Mouse (Mus musculus): Measurements from ENCODE around the gene Fbxl20. TPM values are rescaled to one million over a fixed set of nuclear protein-coding genes. Genes with fewer than 3 reads are reported as not detected.

Gene Fbxl20
- polyA plus RNA-seq, 1 experiment = 21.6 TPM

GRCm38 (mm10) chr11:98049672-98050519 lies 100.3 kb downstream of the Fbxl20 start:
- no peak for DNase-seq (ENCODE audit: low read depth)

GRCm38 (mm10) chr11:98047745-98048144 lies 102.5 kb downstream of the Fbxl20 start:
- DNase-seq (ENCODE audit: low read depth) = no peak

GRCm38 (mm10) chr11:98046466-98046865 lies 103.7 kb downstream of the Fbxl20 start:
- no peak for DNase-seq (ENCODE audit: low read depth)

- no peak for DNase-seq (ENCODE audit: low read depth)
Observed at GRCm38 (mm10) chr11:98045596-98045995, 104.6 kb downstream of the Fbxl20 start.

GRCm38 (mm10) chr11:98044074-98044473 lies 106.1 kb downstream of the Fbxl20 start:
- DNase-seq (ENCODE audit: low read depth) = no peak

- DNase-seq (ENCODE audit: low read depth) = no peak
Observed at GRCm38 (mm10) chr11:98042741-98043140, 107.5 kb downstream of the Fbxl20 start.

- no peak for DNase-seq (ENCODE audit: low read depth)
Observed at GRCm38 (mm10) chr11:98040975-98041374, 109.2 kb downstream of the Fbxl20 start.

GRCm38 (mm10) chr11:98037871-98038270 lies 112.3 kb downstream of the Fbxl20 start:
- DNase-seq (ENCODE audit: low read depth) = no peak

GRCm38 (mm10) chr11:98035977-98036377 lies 114.2 kb downstream of the Fbxl20 start:
- no peak for DNase-seq (ENCODE audit: low read depth)

- DNase-seq (ENCODE audit: low read depth) = no peak
Observed at GRCm38 (mm10) chr11:98034840-98035239, 115.4 kb downstream of the Fbxl20 start.

- no peak for DNase-seq (ENCODE audit: low read depth)
Observed at GRCm38 (mm10) chr11:98034061-98034460, 116.1 kb downstream of the Fbxl20 start.

Other genes starting within 250 kb of the Fbxl20 start
- gene Plxdc1, start 164.0 kb downstream of the Fbxl20 start, polyA plus RNA-seq (2012; rRNA removed) = 5.6 and 9.0 TPM in 2 replicates
- gene Arl5c, start 154.2 kb downstream of the Fbxl20 start, polyA plus RNA-seq (2012; rRNA removed) = 2.1 and 2.2 TPM in 2 replicates
- 9.0 and 13.8 TPM in 2 replicates for gene Cacnb1, start 127.4 kb downstream of the Fbxl20 start, polyA plus RNA-seq (2012; rRNA removed)
- gene Rpl19, start 123.7 kb downstream of the Fbxl20 start, polyA plus RNA-seq (2012; rRNA removed) = 1,005 and 1,089 TPM in 2 replicates
- gene Stac2, start 96.9 kb downstream of the Fbxl20 start, polyA plus RNA-seq (2012; rRNA removed) = 1.6 and 4.3 TPM in 2 replicates
- 11.4 and 11.8 TPM in 2 replicates for gene Med1, start 42.9 kb upstream of the Fbxl20 start, polyA plus RNA-seq (2012; rRNA removed)
- 14.6 and 16.5 TPM in 2 replicates for gene Cdk12, start 52.7 kb upstream of the Fbxl20 start, polyA plus RNA-seq (2012; rRNA removed)
- gene Neurod2, start 179.2 kb upstream of the Fbxl20 start, polyA plus RNA-seq (2012; rRNA removed) = not detected in 2 replicates
- gene Ppp1r1b, start 198.0 kb upstream of the Fbxl20 start, polyA plus RNA-seq (2012; rRNA removed) = 10.1 and 15.0 TPM in 2 replicates
- 61.2 and 80.9 TPM in 2 replicates for gene Stard3, start 208.0 kb upstream of the Fbxl20 start, polyA plus RNA-seq (2012; rRNA removed)
- 0.85 and 2.9 TPM in 2 replicates for gene Tcap, start 233.4 kb upstream of the Fbxl20 start, polyA plus RNA-seq (2012; rRNA removed)
- gene Pnmt, start 236.0 kb upstream of the Fbxl20 start, polyA plus RNA-seq (2012; rRNA removed) = 7.5 and 32.4 TPM in 2 replicates

All from gonadal fat pad, adult 2 months (tissue).